Mouse (Mus musculus) natural killer cell, adult 2 months (primary cell): ENCODE measurements around the gene Gbe1.

Experiments used
- DNase-seq, 2 experiments: peaks; one replicate each; pipeline ENCODE4 v3.0.0; 2022; ENCODE audit warnings: low spot score in 2 of 2

The Gbe1 gene

DNA sequence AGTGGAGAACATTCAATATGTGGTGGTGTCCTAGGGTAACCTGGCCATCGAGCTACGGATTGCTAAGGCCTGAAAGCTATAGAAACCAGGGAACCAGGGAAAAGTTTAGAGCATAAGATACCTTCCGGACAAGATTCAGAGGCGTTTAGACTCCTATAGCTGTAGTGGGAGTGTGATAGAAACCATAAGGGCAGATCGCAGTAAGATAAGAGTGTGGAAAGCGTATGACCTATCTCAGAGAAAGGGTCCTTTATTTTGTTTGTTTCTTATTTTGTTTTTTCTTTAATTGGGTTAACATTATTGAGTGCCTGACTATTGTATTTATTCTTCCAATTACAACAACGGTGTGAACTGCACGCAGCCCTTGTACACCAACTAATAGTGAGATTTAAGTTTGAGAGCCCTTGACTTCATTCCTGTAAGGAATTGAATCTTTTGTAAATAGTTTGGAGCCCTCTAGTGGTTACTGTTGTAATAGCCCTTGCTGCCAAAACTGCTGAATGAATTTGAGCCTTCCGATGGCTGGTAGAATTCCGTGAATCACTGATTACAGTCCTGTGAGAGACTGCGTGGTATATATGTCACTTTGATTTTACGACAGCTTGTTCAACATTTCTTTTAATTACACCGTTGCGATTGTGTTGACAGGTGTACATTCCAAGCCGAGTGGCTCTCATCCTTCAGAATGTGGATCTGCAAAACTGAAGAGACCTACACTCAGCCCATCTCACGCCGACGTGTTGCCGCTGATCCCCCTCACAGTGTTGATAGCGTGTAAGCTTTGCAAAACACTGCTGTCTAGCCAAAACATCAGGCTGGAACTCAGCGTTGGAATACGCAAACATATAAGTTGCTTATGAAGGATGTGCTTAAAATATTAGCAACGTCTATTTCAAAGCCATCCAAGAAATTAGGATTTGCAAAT is 254.9 kb downstream of the Gbe1 start:
- no peak for DNase-seq

DNA sequence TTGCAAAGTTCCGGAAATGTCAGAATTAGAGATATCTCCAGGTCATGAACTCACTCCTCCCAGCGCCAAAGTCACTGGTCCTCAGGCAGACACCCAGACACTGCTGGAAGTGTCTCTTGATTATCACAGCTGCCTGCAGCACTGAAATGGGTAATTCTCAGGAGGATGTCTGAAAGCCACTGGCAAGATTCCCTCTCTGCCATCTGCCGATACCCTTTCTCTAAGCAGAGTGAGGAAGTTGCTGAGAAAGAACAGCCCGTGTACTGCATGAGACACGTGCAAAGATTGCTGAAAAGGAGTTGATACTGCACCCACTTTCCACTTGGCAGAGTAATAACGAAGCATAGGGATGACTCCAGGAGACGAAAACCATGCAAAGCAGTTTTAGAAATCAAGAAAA is 272.2 kb downstream of the Gbe1 start:
- no peak for DNase-seq

DNA sequence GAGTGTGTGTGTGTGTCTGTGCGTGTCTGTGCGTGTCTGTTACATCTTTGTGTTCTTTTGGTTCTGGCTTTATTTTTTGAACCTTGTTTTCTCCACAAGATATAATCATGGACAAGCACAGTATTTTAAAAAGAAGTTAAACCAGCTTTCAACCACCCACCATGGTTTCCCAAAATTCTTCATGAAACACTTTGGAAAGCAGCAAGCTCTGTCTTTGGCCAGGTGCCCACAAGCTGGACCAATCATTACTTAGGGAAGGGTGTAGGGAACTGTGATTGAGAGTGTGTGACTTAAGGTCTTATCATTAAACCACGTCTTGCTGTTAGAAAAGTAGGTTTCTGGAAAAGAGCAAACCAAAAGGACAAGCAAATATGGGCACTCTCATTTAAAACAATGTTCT is 288.6 kb downstream of the Gbe1 start:
- no peak for DNase-seq

DNA sequence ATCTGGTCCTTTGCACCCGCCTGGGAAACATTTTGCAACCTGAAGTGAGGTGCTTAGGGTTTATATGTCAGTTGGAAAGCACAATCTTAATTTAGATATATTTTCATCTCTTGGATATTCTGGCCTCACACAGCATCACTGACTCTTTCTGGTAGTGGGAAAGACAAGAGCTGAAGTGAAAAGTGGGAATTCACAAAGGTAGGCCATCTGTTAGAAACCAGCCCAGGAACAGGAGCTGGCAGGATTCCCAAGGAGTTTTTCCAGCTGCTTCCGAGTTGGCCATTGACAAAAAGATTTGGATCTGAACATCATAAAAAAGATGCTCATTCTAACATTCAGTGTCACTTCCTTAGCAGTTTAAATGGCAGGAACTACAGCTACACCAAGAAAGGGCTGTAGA is 294.6 kb downstream of the Gbe1 start:
- no peak for DNase-seq

DNA sequence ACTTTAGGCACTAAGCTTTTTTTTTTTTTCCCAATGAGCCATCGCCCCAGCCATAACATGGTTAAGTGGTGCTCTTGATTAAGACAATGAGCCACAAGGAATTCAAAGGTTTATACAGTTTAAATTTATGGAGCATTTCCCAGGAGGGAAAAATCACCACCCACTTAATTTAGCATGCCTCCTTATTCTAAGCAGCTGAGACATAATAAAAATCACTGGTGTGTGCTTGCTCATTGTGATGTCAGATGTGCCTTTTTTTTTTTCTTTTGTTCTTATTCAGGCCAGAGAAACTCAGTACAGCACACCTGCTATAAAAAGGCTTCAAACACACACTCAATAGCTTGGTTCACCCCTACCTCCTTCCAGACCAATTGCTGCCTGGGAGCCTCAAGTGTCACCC is 303.9 kb downstream of the Gbe1 start:
- no peak for DNase-seq

DNA sequence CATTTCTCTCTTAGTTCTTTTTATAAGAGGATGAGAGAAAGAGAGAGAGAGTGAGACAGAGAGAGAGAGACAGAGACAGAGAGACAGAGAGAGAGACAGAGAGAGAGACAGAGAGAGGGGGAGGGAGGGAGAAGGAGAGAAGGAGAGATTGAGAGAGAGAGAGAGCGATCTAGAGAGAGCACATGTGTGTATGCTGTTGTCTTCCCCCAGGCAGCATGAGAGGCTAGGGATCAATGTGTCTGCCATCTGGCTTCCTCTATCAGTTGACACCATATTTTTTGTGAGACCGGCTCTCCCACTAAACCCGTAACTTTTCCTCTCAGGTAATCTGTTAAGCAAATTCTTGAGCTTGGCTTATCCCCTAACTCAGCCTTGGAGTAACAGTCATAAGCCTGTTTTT is 304.4 kb downstream of the Gbe1 start:
- DNase-seq = no peak
